Mouse (Mus musculus) liver, embryonic 14.5 days (tissue): Measurements from ENCODE around the gene Zfp791. TPM values are rescaled to one million over a fixed set of nuclear protein-coding genes. Genes with fewer than 3 reads are reported as not detected.

ENCODE experiments used
- ATAC-seq: fragments of 200-750 bp; cut with Nextera tagmentation; 2 replicates; pipeline ENCODE4 v1.8.0; 2017; ENCODE audit warnings: moderate number of reproducible peaks, mild to moderate bottlenecking, moderate library complexity; ENCODE audit not compliant: insufficient read depth
- DNase-seq, 3 experiments: peaks; one replicate each; pipeline ENCODE4 v3.0.0-alpha.2; 2012 to 2013; ENCODE audit warnings: low read depth in 3 of 3, low spot score in 3 of 3
- H3K27ac ChIP-seq: fragments of 300-500 bp; sonication (generic); 2 replicates; pipeline ENCODE4 v1.5.1; 2014; ENCODE audit warnings: moderate library complexity, mild to moderate bottlenecking, control low read depth, inconsistent platforms
- H3K27me3 ChIP-seq: fragments of 300-500 bp; sonication (generic); 2 replicates; pipeline ENCODE4 v1.6.1; 2014; ENCODE audit warnings: mild to moderate bottlenecking, low read length, moderate library complexity; ENCODE audit not compliant: control insufficient read depth, insufficient read depth
- H3K36me3 ChIP-seq: fragments of 300-500 bp; sonication (generic); replicated peaks from 2 replicates; pipeline ENCODE4 v1.6.1; 2014; ENCODE audit warnings: low read depth; ENCODE audit not compliant: control insufficient read depth, insufficient read depth
- H3K4me1 ChIP-seq, 2 experiments: fragments of 200-500 bp in 1 of 2; fragments of 300-500 bp in 1 of 2; sonication (generic) in 1 of 2; replicated peaks; 2 replicates each; pipeline ENCODE4 v1.6.1; 2012 to 2014; ENCODE audit warnings: antibody characterized with exemption in 1 of 2, inconsistent platforms in 1 of 2, low read length in 1 of 2; ENCODE audit not compliant: control insufficient read depth in 2 of 2, insufficient read depth in 2 of 2
- H3K4me2 ChIP-seq: fragments of 300-500 bp; sonication (generic); 2 replicates; pipeline ENCODE4 v1.6.1; 2014; ENCODE audit warnings: low read depth, mild to moderate bottlenecking, control low read depth, moderate library complexity
- H3K4me3 ChIP-seq, 2 experiments: fragments of 200-500 bp in 1 of 2; fragments of 300-500 bp in 1 of 2; sonication (generic) in 1 of 2; 2 replicates each; pipeline ENCODE4 v1.5.1; 2012 to 2014; ENCODE audit warnings: low read depth in 2 of 2, low read length in 2 of 2, mild to moderate bottlenecking in 2 of 2, control low read depth in 1 of 2, inconsistent platforms in 1 of 2, moderate library complexity in 1 of 2; ENCODE audit not compliant: insufficient read depth in 1 of 2
- H3K9ac ChIP-seq: fragments of 300-500 bp; sonication (generic); replicated peaks from 2 replicates; pipeline ENCODE4 v1.6.1; 2014; ENCODE audit warnings: mild to moderate bottlenecking, control low read depth, moderate library complexity
- H3K9me3 ChIP-seq: fragments of 300-500 bp; sonication (generic); 2 replicates; pipeline ENCODE4 v1.6.1; 2016; ENCODE audit warnings: low read length, mixed read lengths; ENCODE audit not compliant: control insufficient read depth
- CTCF ChIP-seq: IDR thresholded peaks from 2 replicates; pipeline ENCODE4 v1.5.1; 2016; ENCODE audit warnings: antibody characterized with exemption, low read depth, control low read depth
- EP300 ChIP-seq: IDR thresholded peaks from 2 replicates; pipeline ENCODE4 v1.6.1; 2016; ENCODE audit warnings: antibody characterized with exemption, low read depth
- WGBS: fragments of 180-500 bp; shearing (Covaris S2); extraction: QIAGEN DNeasy Blood & Tissue Kit; methylation state at CpG from one replicate; pipeline ENCODE4 v1.1.7; 2014; ENCODE audit not compliant: insufficient replicate concordance; 5-methylcytosine and 5-hydroxymethylcytosine counted together
- polyA plus RNA-seq, 2 experiments: library from polyadenylated mRNA; depleted of rRNA in 1 of 2; stranded (reverse) in 1 of 2; unstranded in 1 of 2; fragments of >200 nt; fragmentation: Nextera tagmentation in 1 of 2; extraction: Ambion mirVana in 1 of 2; gene quantifications; 2 replicates each; pipeline versions ENCODE4 v1.2.1 to v1.2.3; 2012 to 2014

Gene Zfp791
- polyA plus RNA-seq, 2 experiments: 0.63 to 0.87 TPM

- ATAC-seq (no peak), DNase-seq (no peak)
- H3K27me3 ChIP-seq: no peaks in the 10 kb centered on the region
- no peak overlapping the region for H3K27ac ChIP-seq
- H3K36me3 ChIP-seq: peaks cover 29% of the 10 kb centered on the region
- no peaks in the 10 kb centered on the region for H3K9me3 ChIP-seq
- TF ChIP-seq EP300 (no peak), CTCF (no peak)
- no peak overlapping the region for H3K9ac ChIP-seq
- 82% methylated on average over 10 of the region's 10 CpGs for WGBS
- peaks cover 32 to 38% of the 10 kb centered on the region in 2 experiments for H3K4me1 ChIP-seq
- no peak overlapping the region for H3K4me2 ChIP-seq
- no peak overlapping the region for H3K4me3 ChIP-seq
Observed at GRCm38 (mm10) chr8:85074167-85074566, 48.7 kb downstream of the Zfp791 start.

GRCm38 (mm10) chr8:85073041-85073612, 49.8 kb downstream of the Zfp791 start:
- DNase-seq (no peak), ATAC-seq (no peak)
- no peaks in the 10 kb centered on the region for H3K9me3 ChIP-seq
- H3K4me2 ChIP-seq: peak overlapping the region; percentile 92; the same call in 1 of the 2 replicates
- peaks cover 22% of the 10 kb centered on the region for H3K36me3 ChIP-seq
- no peak overlapping the region for H3K27ac ChIP-seq
- H3K9ac ChIP-seq: no peak overlapping the region
- H3K4me1 ChIP-seq: peaks cover 32 to 38% of the 10 kb centered on the region in 2 experiments
- WGBS: 89% methylated on average over 15 of the region's 15 CpGs
- no peak overlapping the region for H3K4me3 ChIP-seq
- TF ChIP-seq EP300 (no peak), CTCF (no peak)
- no peaks in the 10 kb centered on the region for H3K27me3 ChIP-seq

GRCm38 (mm10) chr8:85072364-85072929, 50.4 kb downstream of the Zfp791 start:
- TF ChIP-seq CTCF: no peak
- TF ChIP-seq EP300: no peak
- H3K4me1 ChIP-seq: peaks cover 32 to 38% of the 10 kb centered on the region in 2 experiments
- peak overlapping the region; percentile 61; the same call in 1 of the 2 replicates for H3K27ac ChIP-seq
- 28% methylated on average over 9 of the region's 9 CpGs for WGBS
- H3K4me2 ChIP-seq: peak overlapping the region; percentile 92
- ATAC-seq (no peak), DNase-seq (no peak)
- peak overlapping the region; percentile 78 to 79 for H3K4me3 ChIP-seq
- peaks cover 19% of the 10 kb centered on the region for H3K36me3 ChIP-seq
- H3K27me3 ChIP-seq: no peaks in the 10 kb centered on the region
- H3K9ac ChIP-seq: peak overlapping the region; percentile 77
- H3K9me3 ChIP-seq: no peaks in the 10 kb centered on the region

GRCm38 (mm10) chr8:85071514-85072281, 51.2 kb downstream of the Zfp791 start, which contains the start of gene Dhps:
Dhps (plus strand) TSS chr8:85071757.
- peak within 1 kb of the TSS; percentile 78 to 79 for H3K4me3 ChIP-seq
- ATAC-seq (peak; percentile 82), DNase-seq (peak; percentile 75 to 86 (median 82))
- peak within 1 kb of the TSS; percentile 61 for H3K27ac ChIP-seq
- H3K9ac ChIP-seq: peak within 1 kb of the TSS; percentile 77
- no peaks in the 10 kb centered on the region for H3K27me3 ChIP-seq
- H3K9me3 ChIP-seq: no peaks in the 10 kb centered on the region
- WGBS: 0% methylated on average over 68 of the region's 68 CpGs
- H3K4me1 ChIP-seq: peaks cover 29 to 36% of the 10 kb centered on the region in 2 experiments
- peak; percentile 25; the same call in 1 of the 2 replicates for TF ChIP-seq CTCF
- TF ChIP-seq EP300: no peak
- peaks cover 19% of the 10 kb centered on the region for H3K36me3 ChIP-seq
- peak within 1 kb of the TSS; percentile 92 for H3K4me2 ChIP-seq

GRCm38 (mm10) chr8:85071041-85071440, 51.9 kb downstream of the Zfp791 start:
- Histone ChIP-seq H3K4me2 (peak overlapping the region; percentile 92), H3K4me3 (peak overlapping the region; percentile 78 to 79), H3K9me3 (no peaks in the 10 kb centered on the region), H3K4me1 (peaks cover 23 to 30% of the 10 kb centered on the region in 2 experiments), H3K27me3 (no peaks in the 10 kb centered on the region), H3K9ac (peak overlapping the region; percentile 77), H3K27ac (peak overlapping the region; percentile 61), H3K36me3 (peaks cover 19% of the 10 kb centered on the region)
- no peak for DNase-seq
- WGBS: 68% methylated on average over 5 of the region's 5 CpGs
- ATAC-seq: peak; percentile 14; the same call in 1 of the 2 replicates
- no peak for TF ChIP-seq EP300
